Mouse (Mus musculus) lung, postnatal 0 days (tissue): ENCODE data around the gene Dgkb.

Experiments used
- CTCF ChIP-seq: IDR thresholded peaks from 2 replicates; pipeline ENCODE4 v1.5.1; 2016; ENCODE audit warnings: antibody characterized with exemption, mild to moderate bottlenecking
- EP300 ChIP-seq: IDR thresholded peaks from 2 replicates; pipeline ENCODE4 v1.6.1; 2016; ENCODE audit warnings: antibody characterized with exemption, mild to moderate bottlenecking, control low read depth

DNA sequence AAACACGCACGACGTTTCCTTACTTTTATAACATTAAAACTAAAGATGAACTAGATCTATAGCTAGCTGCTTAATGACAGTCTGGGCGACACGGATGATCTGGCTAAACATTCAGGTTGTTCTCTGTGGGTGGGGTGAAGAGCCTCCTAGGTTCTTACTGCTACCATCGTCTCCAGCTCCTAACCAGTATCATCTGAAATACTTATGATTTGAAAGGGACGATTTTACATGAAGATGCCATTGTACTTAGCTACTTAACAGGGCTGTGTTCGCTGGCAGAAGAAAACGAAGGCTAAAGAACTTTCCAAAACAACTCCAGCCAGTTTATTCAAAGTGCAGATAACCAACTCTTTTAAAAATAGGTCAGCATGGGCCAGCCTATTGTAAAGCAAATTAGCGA lies 63.9 kb downstream of the Dgkb start:
- no peak for TF ChIP-seq CTCF
- no peak for TF ChIP-seq EP300
